Mouse (Mus musculus): ENCODE results near the gene Pald1.

Pald1 gene

GRCm38 (mm10) chr10:61328927-61329326 lies 54.4 kb downstream of the Pald1 start:
- no peak for DNase-seq (ENCODE audit: low spot score)

GRCm38 (mm10) chr10:61327545-61327944 lies 55.8 kb downstream of the Pald1 start:
- DNase-seq (ENCODE audit: low spot score): no peak

- DNase-seq (ENCODE audit: low spot score): no peak
Measured at GRCm38 (mm10) chr10:61325782-61326328, 57.5 kb downstream of the Pald1 start.

GRCm38 (mm10) chr10:61324717-61325116 lies 58.6 kb downstream of the Pald1 start:
- no peak for DNase-seq (ENCODE audit: low spot score)

- no peak for DNase-seq (ENCODE audit: low spot score)
Measured at GRCm38 (mm10) chr10:61318527-61318926, 64.8 kb downstream of the Pald1 start.

GRCm38 (mm10) chr10:61315324-61315880 lies 67.9 kb downstream of the Pald1 start:
- no peak for DNase-seq (ENCODE audit: low spot score)

- no peak for DNase-seq (ENCODE audit: low spot score)
Measured at GRCm38 (mm10) chr10:61313750-61314149, 69.6 kb downstream of the Pald1 start.

- no peak for DNase-seq (ENCODE audit: low spot score)
Measured at GRCm38 (mm10) chr10:61312754-61313153, 70.6 kb downstream of the Pald1 start.

GRCm38 (mm10) chr10:61312159-61312558 lies 71.2 kb downstream of the Pald1 start:
- no peak for DNase-seq (ENCODE audit: low spot score)

GRCm38 (mm10) chr10:61308706-61309320 lies 74.5 kb downstream of the Pald1 start:
- DNase-seq (ENCODE audit: low spot score): no peak

- no peak for DNase-seq (ENCODE audit: low spot score)
Measured at GRCm38 (mm10) chr10:61305928-61306590, 77.3 kb downstream of the Pald1 start.

GRCm38 (mm10) chr10:61304046-61304445 lies 79.3 kb downstream of the Pald1 start:
- DNase-seq (ENCODE audit: low spot score): no peak

- DNase-seq (ENCODE audit: low spot score): no peak
Measured at GRCm38 (mm10) chr10:61300996-61301395, 82.3 kb downstream of the Pald1 start.

- no peak for DNase-seq (ENCODE audit: low spot score)
Measured at GRCm38 (mm10) chr10:61297477-61297876, 85.9 kb downstream of the Pald1 start, which contains the start of gene Prf1. Prf1 (plus strand) TSS chr10:61297833.

- no peak for DNase-seq (ENCODE audit: low spot score)
Measured at GRCm38 (mm10) chr10:61296713-61297445, 86.5 kb downstream of the Pald1 start.

GRCm38 (mm10) chr10:61294242-61294641 lies 89.1 kb downstream of the Pald1 start:
- DNase-seq (ENCODE audit: low spot score): no peak

GRCm38 (mm10) chr10:61290479-61290878 lies 92.9 kb downstream of the Pald1 start:
- DNase-seq (ENCODE audit: low spot score): no peak

GRCm38 (mm10) chr10:61290016-61290415 lies 93.3 kb downstream of the Pald1 start:
- DNase-seq (ENCODE audit: low spot score): no peak

GRCm38 (mm10) chr10:61286246-61286645 lies 97.1 kb downstream of the Pald1 start:
- no peak for DNase-seq (ENCODE audit: low spot score)

- no peak for DNase-seq (ENCODE audit: low spot score)
Measured at GRCm38 (mm10) chr10:61285271-61285670, 98.1 kb downstream of the Pald1 start.

- DNase-seq (ENCODE audit: low spot score): no peak
Measured at GRCm38 (mm10) chr10:61284309-61284708, 99.0 kb downstream of the Pald1 start.

GRCm38 (mm10) chr10:61281115-61281514 lies 102.2 kb downstream of the Pald1 start:
- DNase-seq (ENCODE audit: low spot score): no peak
